Mouse (Mus musculus): Measurements from ENCODE around the gene Glis2.
A peak's percentile ranks its signal among the peaks of the same experiment; 100 is the strongest.

Gene Glis2

DNA sequence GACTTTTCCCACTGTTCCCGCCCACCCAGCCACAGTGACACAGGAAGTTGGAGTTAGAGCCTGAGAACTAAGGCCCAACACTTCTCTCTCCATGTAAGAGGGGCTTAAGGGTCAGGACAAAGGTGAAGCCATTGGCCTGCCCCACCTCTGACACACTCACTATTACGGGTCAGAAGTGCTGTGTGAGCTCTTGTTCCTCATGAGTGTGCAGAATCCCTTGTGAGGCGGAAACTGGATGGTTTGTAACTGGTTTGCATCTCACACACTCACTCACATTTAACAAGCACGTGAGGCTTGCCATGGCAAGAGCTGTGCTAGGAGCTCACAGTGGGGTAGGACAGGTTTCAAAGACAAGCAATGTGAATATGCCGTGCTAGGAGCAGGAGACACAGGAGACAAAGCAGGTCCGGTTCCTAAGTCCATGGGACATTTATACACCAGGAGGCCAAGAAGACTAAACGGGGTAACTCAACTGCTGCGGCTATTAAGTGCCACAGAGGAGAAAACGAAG is 62.1 kb downstream of the Glis2 start:
- DNase-seq (ENCODE audit: low read depth, low spot score) = no peak

DNA sequence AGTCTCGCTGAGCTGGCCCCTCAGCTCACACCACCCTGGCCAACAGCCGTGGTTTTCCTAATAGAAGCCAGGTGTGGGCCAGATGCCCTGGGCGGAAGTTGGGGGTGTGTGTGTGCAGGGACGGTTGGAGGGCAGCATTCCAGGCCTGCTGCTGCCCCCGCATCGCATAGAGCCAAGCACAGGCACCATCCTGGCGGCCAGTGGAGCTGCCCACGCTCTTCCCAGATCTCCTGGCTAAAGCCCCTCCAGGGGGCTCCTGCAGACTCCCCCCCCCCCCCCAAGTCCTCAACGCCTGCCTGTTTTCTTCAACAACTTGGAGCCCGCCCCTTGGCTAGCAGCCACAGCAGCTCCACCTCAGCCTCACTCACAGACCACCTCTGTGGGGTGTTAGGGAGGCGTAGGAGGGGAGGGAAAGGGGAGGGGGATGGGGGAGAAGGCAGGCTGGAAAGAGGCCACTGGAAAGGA is 64.3 kb downstream of the Glis2 start:
- DNase-seq (ENCODE audit: low read depth, low spot score) = peak; percentile 98

DNA sequence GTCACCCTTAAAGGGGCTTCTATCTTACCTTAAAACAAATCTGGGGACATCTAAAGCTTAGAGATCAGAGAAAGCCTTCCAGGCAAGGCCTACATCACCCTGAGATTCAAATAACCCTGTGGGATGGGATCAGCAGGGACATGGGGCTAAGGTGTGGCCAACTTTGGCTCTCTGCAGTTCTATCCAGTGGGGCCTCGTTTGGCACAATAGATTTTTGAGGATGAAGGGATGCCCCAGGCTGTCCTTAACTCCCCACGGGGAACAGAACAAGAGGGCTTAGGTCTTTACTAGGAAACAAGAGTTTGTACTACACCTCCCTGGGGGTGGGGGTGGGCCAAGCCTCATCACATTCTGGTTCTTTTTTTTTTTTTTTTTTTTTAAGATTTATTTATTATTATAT is 64.8 kb downstream of the Glis2 start:
- DNase-seq (ENCODE audit: low read depth, low spot score) = peak; percentile 87

DNA sequence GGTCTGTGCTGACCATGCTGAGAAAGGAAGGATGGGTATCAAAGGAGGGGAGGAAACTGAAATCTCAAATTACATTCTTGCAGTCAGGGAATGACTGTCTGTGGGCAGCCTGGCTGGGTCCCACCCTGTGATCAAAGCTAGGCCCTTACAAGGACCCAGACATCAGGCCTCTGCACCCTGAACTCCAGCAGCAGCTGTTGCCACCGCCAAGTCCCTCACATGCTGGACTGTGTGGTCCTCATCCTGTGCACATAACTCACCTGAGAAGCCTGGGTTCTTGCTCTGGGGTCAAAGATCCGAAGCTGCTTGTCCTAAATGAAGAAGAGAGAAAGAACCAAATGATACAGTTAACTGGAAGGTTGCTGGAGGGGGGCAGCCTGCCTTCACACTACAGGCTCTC is 67.1 kb downstream of the Glis2 start:
- DNase-seq (ENCODE audit: low read depth, low spot score) = peak; percentile 38

DNA sequence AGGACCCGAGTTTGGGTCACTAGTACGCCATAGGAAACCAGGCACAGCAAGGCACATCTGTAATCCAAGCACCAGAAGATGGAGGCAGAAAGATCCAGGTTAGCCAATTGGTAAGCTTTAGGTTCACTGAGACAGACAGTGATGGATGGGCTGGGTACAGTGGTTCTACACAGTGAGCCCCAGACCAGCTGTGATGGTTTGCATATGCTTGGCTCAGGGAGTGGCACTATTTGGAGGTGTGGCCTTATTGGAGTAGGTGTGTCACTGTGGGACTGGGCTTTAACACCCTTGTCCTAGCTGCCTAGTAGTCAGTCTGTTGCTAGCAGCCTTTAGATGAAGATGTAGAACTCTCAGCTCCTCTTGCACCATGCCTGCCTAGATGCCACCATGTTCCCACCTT is 69.3 kb downstream of the Glis2 start:
- DNase-seq (ENCODE audit: low read depth, low spot score) = peak; percentile 24

DNA sequence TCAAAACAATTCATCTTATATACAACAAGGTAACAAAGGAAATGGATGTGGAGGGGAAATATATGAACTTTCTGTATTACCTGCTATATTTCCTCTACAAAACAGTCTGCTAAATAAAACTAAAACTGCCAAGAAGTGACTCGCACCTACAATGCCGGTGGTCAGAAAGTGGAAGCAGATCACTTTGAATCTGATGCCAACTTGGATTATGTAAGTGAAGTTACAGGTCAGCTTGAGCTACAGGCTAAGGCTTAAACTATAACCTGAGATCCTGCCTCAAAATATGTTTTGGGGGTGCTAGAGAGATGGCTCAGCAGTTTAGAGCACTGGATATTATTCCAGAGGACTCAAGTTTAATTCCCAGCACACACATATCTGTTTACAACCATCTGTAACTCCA is 71.2 kb downstream of the Glis2 start:
- peak; percentile 64 for DNase-seq (ENCODE audit: low read depth, low spot score)

DNA sequence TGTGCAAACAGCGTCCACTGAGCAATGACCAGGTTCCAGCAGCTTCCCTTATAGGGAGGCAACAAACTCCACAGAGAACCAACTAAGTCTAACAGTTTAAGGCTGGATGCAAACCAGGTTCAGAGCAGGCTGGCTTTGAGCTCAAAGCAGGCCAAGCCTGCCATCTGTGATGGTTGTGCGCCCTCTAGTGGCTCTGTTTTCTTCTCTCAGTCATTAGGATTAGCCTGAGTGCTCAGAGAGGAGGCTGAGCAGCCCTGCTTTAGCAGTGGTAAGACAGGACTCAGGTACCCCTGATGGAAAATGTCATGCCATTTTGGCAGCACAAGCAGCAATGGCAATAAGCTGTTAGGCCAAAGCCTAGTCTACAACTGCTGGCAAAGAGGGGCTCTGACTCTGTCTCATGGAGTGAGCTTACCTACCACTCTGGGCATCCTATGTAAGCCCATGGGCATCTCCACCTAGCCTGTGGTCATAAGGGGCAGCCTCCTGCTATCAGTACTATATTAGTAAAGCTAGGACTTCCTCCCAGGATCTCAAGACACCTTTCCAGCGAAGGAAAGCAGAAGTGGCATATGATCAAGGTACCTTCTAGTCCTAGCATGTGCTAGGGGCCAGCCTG is 72.8 kb downstream of the Glis2 start:
- DNase-seq (ENCODE audit: low read depth, low spot score) = peak; percentile 98

DNA sequence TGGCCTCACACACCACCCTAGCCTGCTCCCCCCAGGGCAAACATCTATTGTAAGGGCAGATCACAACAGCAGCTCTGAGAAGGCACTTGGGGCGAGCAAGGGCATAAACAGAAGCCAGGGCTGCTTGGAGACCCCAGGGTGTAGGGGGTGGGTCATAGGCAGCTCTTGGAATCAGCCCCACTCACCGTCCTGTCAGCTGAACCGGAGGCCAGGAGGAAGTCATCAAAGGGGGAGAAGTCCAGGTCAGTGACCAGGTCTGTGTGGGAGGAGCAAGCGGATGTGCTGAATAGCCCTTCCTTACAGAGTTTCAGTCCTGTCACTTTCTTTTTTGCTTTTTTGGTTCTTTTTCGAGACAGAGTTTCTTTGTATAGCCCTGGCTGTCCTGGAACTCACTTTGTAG is 75.8 kb downstream of the Glis2 start:
- DNase-seq (ENCODE audit: low read depth, low spot score) = no peak

DNA sequence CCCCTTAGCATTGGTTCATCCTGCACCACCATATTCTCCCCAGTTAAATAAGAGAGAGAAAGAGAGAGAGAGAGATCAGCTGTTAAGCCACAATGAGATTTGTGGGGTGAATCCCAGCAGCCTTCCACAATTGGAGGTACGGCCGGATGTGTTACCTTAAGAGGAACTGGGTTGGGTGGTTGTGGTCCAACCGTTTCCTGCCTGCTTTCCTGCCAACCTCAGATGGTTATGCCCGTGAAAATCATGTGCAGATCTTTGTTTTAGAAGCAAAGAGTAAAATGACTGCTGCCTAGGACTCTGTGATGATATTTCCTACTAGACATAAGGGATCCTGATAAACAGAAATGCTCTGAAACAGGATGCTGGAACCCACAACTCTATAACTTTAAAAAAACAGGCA is 79.6 kb downstream of the Glis2 start:
- DNase-seq (ENCODE audit: low read depth, low spot score) = no peak

Measured in 3T3-L1 (cell line).